In the genomic region with DNA sequence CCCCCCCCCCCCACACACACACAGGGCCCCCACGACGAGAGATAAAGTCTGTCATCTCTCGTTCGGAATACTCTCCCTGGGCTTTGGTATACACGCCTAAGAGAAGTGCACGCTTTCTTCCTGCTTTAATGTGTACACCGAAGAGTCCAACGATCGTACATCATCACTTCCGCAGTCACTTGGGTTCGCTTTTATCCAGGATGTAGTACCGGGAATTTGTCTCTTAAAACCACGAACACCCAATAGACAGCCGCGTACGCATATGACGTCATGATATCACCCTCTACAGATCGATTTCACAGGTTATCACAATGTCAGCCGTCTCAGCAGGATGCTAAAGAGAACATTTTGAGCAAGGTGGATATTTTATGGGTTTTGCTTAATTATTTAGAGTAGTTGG, we compare ENCODE assay signal across 13 mouse cellular contexts. TPM values are rescaled to one million over a fixed set of nuclear protein-coding genes. Genes with fewer than 3 reads are reported as not detected.
DNase-seq lines count a peak whose midpoint lies in the region; ATAC-seq and TF ChIP-seq lines count a peak whose summit lies in the region.
"Had no signal": no experiment of that assay in that cellular context is flagged by ENCODE, and none has a peak within 500 bp of the region (broad histone marks: within the 10 kb centered on the region; RNA-seq: fewer than 3 reads in every experiment).

No protein-coding gene starts in this region.

- H3K27ac ChIP-seq in forebrain, postnatal 0 days (ENCODE audit: low read depth, low read length) = no peak overlapping the region
- H3K27ac ChIP-seq in forebrain, embryonic 12.5 days = no peak overlapping the region
- no peak overlapping the region for H3K27ac ChIP-seq in hindbrain, embryonic 15.5 days (replicated peaks)
- H3K27ac ChIP-seq in hindbrain, embryonic 11.5 days (ENCODE audit: low read depth, low read length) = no peak overlapping the region
- H3K27ac ChIP-seq in testis, adult 2 months (ENCODE audit: control insufficient read depth, insufficient read depth, low read depth, low read length) = no peak overlapping the region
- H3K27ac ChIP-seq: hindbrain, embryonic 10.5 days had no signal

- H3K9ac ChIP-seq in forebrain, postnatal 0 days = no peak overlapping the region
- no peak overlapping the region for H3K9ac ChIP-seq in forebrain, embryonic 12.5 days
- H3K9ac ChIP-seq in hindbrain, embryonic 15.5 days = no peak overlapping the region
- H3K9ac ChIP-seq in hindbrain, embryonic 11.5 days (ENCODE audit: low read depth, low read length) = no peak overlapping the region

- no peaks in the 10 kb centered on the region for H3K9me3 ChIP-seq in forebrain, postnatal 0 days (ENCODE audit: low read length)
- no peaks in the 10 kb centered on the region for H3K9me3 ChIP-seq in forebrain, embryonic 12.5 days
- H3K9me3 ChIP-seq in hindbrain, embryonic 15.5 days = no peaks in the 10 kb centered on the region
- no peaks in the 10 kb centered on the region for H3K9me3 ChIP-seq in hindbrain, embryonic 11.5 days (ENCODE audit: control insufficient read depth, low read length)
- H3K9me3 ChIP-seq: hindbrain, embryonic 10.5 days had no signal

- H3K27me3 ChIP-seq in forebrain, postnatal 0 days (ENCODE audit: insufficient read depth, low read length) = no peaks in the 10 kb centered on the region
- H3K27me3 ChIP-seq in forebrain, embryonic 12.5 days = no peaks in the 10 kb centered on the region
- H3K27me3 ChIP-seq in hindbrain, embryonic 15.5 days = no peaks in the 10 kb centered on the region
- no peaks in the 10 kb centered on the region for H3K27me3 ChIP-seq in hindbrain, embryonic 11.5 days (ENCODE audit: control insufficient read depth, insufficient read depth, low read length)
- no peaks in the 10 kb centered on the region for H3K27me3 ChIP-seq in testis, adult 2 months (ENCODE audit: control insufficient read depth, insufficient read depth, low read length)

- no peak for DNase-seq in forebrain, postnatal 0 days
- no peak for DNase-seq in hindbrain, embryonic 11.5 days (ENCODE audit: low spot score)
- no peak for DNase-seq in testis, postnatal 14 days (ENCODE audit: low spot score)
- DNase-seq in cerebellum, postnatal 4 days (ENCODE audit: low spot score in 2 of 2) = no peak
- DNase-seq in urinary bladder, postnatal 14 days (ENCODE audit: low spot score) = no peak
- DNase-seq: cerebellum, adult 11-12 months; kidney, adult 8-10 months had no signal

- no peak for ATAC-seq in forebrain, postnatal 0 days
- ATAC-seq in forebrain, embryonic 12.5 days (ENCODE audit: low FRiP score) = no peak
- ATAC-seq in hindbrain, embryonic 15.5 days (ENCODE audit: low FRiP score, low read depth) = peak; percentile 11; the same call in 1 of the 2 replicates
- ATAC-seq in hindbrain, embryonic 11.5 days (ENCODE audit: low FRiP score) = no peak

- H3K4me1 ChIP-seq in forebrain, postnatal 0 days (ENCODE audit: insufficient read depth) = no peaks in the 10 kb centered on the region
- H3K4me1 ChIP-seq in forebrain, embryonic 12.5 days = peaks cover 10% of the 10 kb centered on the region
- H3K4me1 ChIP-seq in hindbrain, embryonic 15.5 days (replicated peaks) = peaks cover 9% of the 10 kb centered on the region
- H3K4me1 ChIP-seq in hindbrain, embryonic 11.5 days (replicated peaks; ENCODE audit: control insufficient read depth, insufficient read depth, low read length) = no peaks in the 10 kb centered on the region; the same call in 1 of the 2 replicates
- H3K4me1 ChIP-seq in testis, adult 2 months (ENCODE audit: control insufficient read depth, insufficient read depth, low read length) = peaks cover 6% of the 10 kb centered on the region

- H3K36me3 ChIP-seq in forebrain, postnatal 0 days (ENCODE audit: insufficient read depth) = no peaks in the 10 kb centered on the region
- H3K36me3 ChIP-seq in forebrain, embryonic 12.5 days (replicated peaks) = no peaks in the 10 kb centered on the region
- no peaks in the 10 kb centered on the region for H3K36me3 ChIP-seq in hindbrain, embryonic 15.5 days
- H3K36me3 ChIP-seq in hindbrain, embryonic 11.5 days (ENCODE audit: control insufficient read depth, insufficient read depth, low read length) = no peaks in the 10 kb centered on the region
- no peaks in the 10 kb centered on the region for H3K36me3 ChIP-seq in testis, adult 2 months (ENCODE audit: control insufficient read depth, insufficient read depth, low read length)
- H3K36me3 ChIP-seq: hindbrain, embryonic 10.5 days had no signal

- peak overlapping the region; percentile 13; the same call in 1 of the 2 replicates for H3K4me2 ChIP-seq in forebrain, postnatal 0 days (ENCODE audit: low read depth)
- H3K4me2 ChIP-seq in forebrain, embryonic 12.5 days = no peak overlapping the region
- H3K4me2 ChIP-seq in hindbrain, embryonic 15.5 days = no peak overlapping the region
- no peak overlapping the region for H3K4me2 ChIP-seq in hindbrain, embryonic 11.5 days (replicated peaks; ENCODE audit: low read depth, low read length)
- H3K4me2 ChIP-seq: midbrain, embryonic 11.5 days had no signal

- no peak overlapping the region for H3K4me3 ChIP-seq in forebrain, postnatal 0 days (ENCODE audit: low read depth, low read length)
- no peak overlapping the region for H3K4me3 ChIP-seq in forebrain, embryonic 12.5 days (replicated peaks)
- H3K4me3 ChIP-seq in hindbrain, embryonic 15.5 days = no peak overlapping the region
- H3K4me3 ChIP-seq in hindbrain, embryonic 11.5 days (ENCODE audit: low read depth, low read length) = no peak overlapping the region
- peak overlapping the region; percentile 53; the same call in 1 of the 2 replicates for H3K4me3 ChIP-seq in testis, adult 2 months (ENCODE audit: control insufficient read depth, low read depth, low read length)
- H3K4me3 ChIP-seq: hindbrain, embryonic 10.5 days; myocyte had no signal

- TF ChIP-seq CTCF in forebrain, postnatal 0 days (IDR thresholded peaks at IDR 0.05; ENCODE audit: low read depth) = no peak
- no peak for TF ChIP-seq CTCF in testis, adult 2 months (IDR thresholded peaks at IDR 0.05; ENCODE audit: control insufficient read depth, insufficient read depth, insufficient replicate concordance, low read depth, low read length)

- WGBS in forebrain, postnatal 0 days = 89% methylated on average over 19 of the region's 19 CpGs
- 90% methylated on average over 19 of the region's 19 CpGs for WGBS in forebrain, embryonic 12.5 days
- WGBS in hindbrain, embryonic 15.5 days = 85% methylated on average over 19 of the region's 19 CpGs
- 92% methylated on average over 19 of the region's 19 CpGs for WGBS in hindbrain, embryonic 11.5 days

- TF ChIP-seq POLR2A in testis, adult 2 months (IDR thresholded peaks at IDR 0.05; ENCODE audit: control insufficient read depth, low read depth, low read length) = no peak

RNA-seq across cellular contexts. Expression of gene Phlda1, which starts 31.3 kb away (rescaled TPM):
- total RNA-seq in forebrain, postnatal 0 days (2014; rRNA removed) = 8.9 and 9.2 TPM in 2 replicates
- polyA plus RNA-seq in forebrain, postnatal 0 days (2015; fragmentation: Nextera tagmentation; extraction: Ambion mirVana) = 29.3 and 31.3 TPM in 2 replicates
- polyA plus RNA-seq in forebrain, embryonic 12.5 days (2016; fragmentation: Nextera tagmentation; extraction: Ambion mirVana) = 17.8 and 18.0 TPM in 2 replicates
- 54.9 and 68.2 TPM in 2 replicates for polyA plus RNA-seq in hindbrain, embryonic 15.5 days (2015; fragmentation: Nextera tagmentation; extraction: Ambion mirVana)
- 30.0 TPM in 2 replicates for polyA plus RNA-seq in hindbrain, embryonic 11.5 days (2014; fragmentation: Nextera tagmentation; extraction: Ambion mirVana)
- 0.28 and 1.2 TPM in 2 replicates for polyA plus RNA-seq in testis, adult 2 months (2012; rRNA removed)
